Mouse (Mus musculus) erythroblast, embryonic 14.5 days (primary cell): ENCODE measurements around the gene Arl9.

Experiments
- GATA1 ChIP-seq: IDR thresholded peaks from 2 replicates; pipeline ENCODE4 v1.6.1; 2012; ENCODE audit warnings: low read length, inconsistent platforms, mixed read lengths
- TAL1 ChIP-seq: IDR thresholded peaks from 3 replicates; pipeline ENCODE4 v1.6.1; 2012; ENCODE audit warnings: low read length, inconsistent platforms, mixed read lengths

DNA sequence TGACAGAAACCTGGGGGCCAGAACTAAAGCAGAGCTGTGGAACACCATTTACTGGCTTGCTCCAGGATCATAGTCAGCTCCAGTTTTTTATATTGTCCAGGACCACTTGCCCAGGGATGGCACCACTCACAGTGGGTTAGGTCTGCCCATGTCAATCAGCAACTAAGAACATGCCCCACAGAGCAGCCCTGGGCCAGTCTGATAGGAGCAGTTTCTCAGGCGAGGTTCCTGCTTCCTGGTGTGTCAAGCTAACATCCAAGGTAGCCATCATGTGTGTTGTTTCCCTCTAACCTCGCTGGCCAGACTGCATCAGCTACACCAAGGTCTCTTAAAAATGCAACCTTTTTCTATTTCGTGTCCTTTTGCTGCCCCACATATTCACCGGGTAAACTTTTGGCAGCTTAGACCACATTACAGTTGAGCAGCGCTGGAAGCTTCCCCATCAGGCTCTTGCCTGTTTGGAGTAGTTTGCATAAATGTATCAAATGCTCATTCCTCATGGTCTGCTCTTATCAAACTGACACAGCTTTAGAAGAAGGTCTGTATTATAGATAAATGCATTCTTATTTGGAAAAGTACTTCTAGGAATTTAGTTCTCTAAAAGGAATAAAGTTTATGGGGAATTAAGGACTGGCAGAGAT is 10.6 kb upstream of the Arl9 start:
- no peak for TF ChIP-seq GATA1
- no peak for TF ChIP-seq TAL1
